Mouse (Mus musculus) kidney, postnatal 0 days (tissue): ENCODE measurements at regions not wholly inside any gene's neighbourhood (a gene's known extent, or its start where the extent isn't known, plus 50 kb on each side); places are given as distances from the start of the nearest gene placed in this dataset.

Source experiments
- ATAC-seq: fragments of 200-750 bp; cut with Nextera tagmentation; replicated peaks from 2 replicates; pipeline ENCODE4 v1.8.0; 2017; ENCODE audit warnings: low read depth, moderate number of reproducible peaks, moderate TSS enrichment, moderate library complexity; ENCODE audit not compliant: low FRiP score
- DNase-seq: peaks from one replicate; pipeline ENCODE4 v3.0.0-alpha.2; 2016; ENCODE audit warnings: low spot score
- H3K27ac ChIP-seq: fragments of 300-500 bp; sonication (generic); 2 replicates; pipeline ENCODE4 v1.5.1; 2014; ENCODE audit warnings: mild to moderate bottlenecking
- H3K27me3 ChIP-seq: fragments of 300-500 bp; sonication (generic); 2 replicates; pipeline ENCODE4 v1.6.1; 2014; ENCODE audit warnings: low read length, mixed read lengths; ENCODE audit not compliant: insufficient read depth
- H3K36me3 ChIP-seq: fragments of 300-500 bp; sonication (generic); 2 replicates; pipeline ENCODE4 v1.6.1; 2014; ENCODE audit warnings: low read length, mixed read lengths; ENCODE audit not compliant: insufficient read depth
- H3K4me1 ChIP-seq: fragments of 300-500 bp; sonication (generic); replicated peaks from 2 replicates; pipeline ENCODE4 v1.6.1; 2014; ENCODE audit warnings: antibody characterized with exemption, low read length, mixed read lengths; ENCODE audit not compliant: insufficient read depth
- H3K4me2 ChIP-seq: fragments of 300-500 bp; sonication (generic); 2 replicates; pipeline ENCODE4 v1.6.1; 2014; ENCODE audit warnings: mild to moderate bottlenecking, low read length, moderate library complexity, mixed read lengths
- H3K4me3 ChIP-seq: fragments of 300-500 bp; sonication (generic); replicated peaks from 2 replicates; pipeline ENCODE4 v1.5.1; 2014; ENCODE audit warnings: low read depth, low read length
- H3K9ac ChIP-seq: fragments of 300-500 bp; sonication (generic); 2 replicates; pipeline ENCODE4 v1.6.1; 2014; ENCODE audit warnings: low read depth, low read length
- H3K9me3 ChIP-seq: fragments of 300-500 bp; sonication (generic); replicated peaks from 2 replicates; pipeline ENCODE4 v1.6.1; 2016; ENCODE audit warnings: low read length, inconsistent platforms, mixed read lengths
- CTCF ChIP-seq: IDR thresholded peaks from 2 replicates; pipeline ENCODE4 v1.5.1; 2016; ENCODE audit warnings: antibody characterized with exemption, low read depth, mild to moderate bottlenecking, moderate library complexity
- WGBS: fragments of 180-500 bp; shearing (Covaris S2); extraction: QIAGEN DNeasy Blood & Tissue Kit; methylation state at CpG from one replicate; pipeline ENCODE4 v1.1.7; 2014; 5-methylcytosine and 5-hydroxymethylcytosine counted together

DNA sequence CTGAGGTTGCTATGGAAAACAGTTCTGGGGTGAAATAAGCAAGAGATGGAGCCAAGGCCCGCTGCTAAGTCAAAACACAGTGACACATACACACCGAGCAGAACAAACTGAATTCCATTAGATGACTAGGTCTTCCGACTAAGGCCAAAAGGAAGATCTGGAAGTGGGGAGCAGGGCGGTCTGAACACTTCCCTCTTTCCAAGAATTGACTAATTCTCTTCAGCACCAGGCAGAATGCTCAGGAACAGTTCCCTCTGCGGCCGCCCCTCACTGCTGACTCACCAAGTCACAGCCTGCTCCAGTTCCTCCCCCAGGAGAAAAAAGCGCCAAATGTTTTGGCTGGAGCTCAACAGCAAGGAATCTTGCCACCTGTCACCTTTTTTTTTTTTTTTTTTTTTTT, 328.9 kb upstream of the Trib2 start:
- Histone ChIP-seq H3K9ac (no peak overlapping the region), H3K36me3 (no peaks in the 10 kb centered on the region), H3K4me3 (no peak overlapping the region), H3K27ac (no peak overlapping the region), H3K4me2 (no peak overlapping the region), H3K27me3 (no peaks in the 10 kb centered on the region), H3K4me1 (no peaks in the 10 kb centered on the region), H3K9me3 (no peaks in the 10 kb centered on the region)
- 73% methylated on average over 7 of the region's 7 CpGs for WGBS
- no peak for TF ChIP-seq CTCF
- no peak for ATAC-seq
- DNase-seq, result no peak

GRCm38 (mm10) chr12:16141193-16141592, 324.5 kb upstream of the Trib2 start:
- Histone ChIP-seq H3K4me1 (no peaks in the 10 kb centered on the region), H3K4me2 (no peak overlapping the region), H3K27me3 (no peaks in the 10 kb centered on the region), H3K9me3 (no peaks in the 10 kb centered on the region), H3K36me3 (no peaks in the 10 kb centered on the region), H3K27ac (no peak overlapping the region), H3K4me3 (no peak overlapping the region), H3K9ac (no peak overlapping the region)
- TF ChIP-seq CTCF, result no peak
- ATAC-seq (no peak), DNase-seq (no peak)
- 74% methylated on average over 4 of the region's 4 CpGs for WGBS

- Histone ChIP-seq H3K4me2 (no peak overlapping the region), H3K27ac (no peak overlapping the region), H3K4me1 (no peaks in the 10 kb centered on the region), H3K4me3 (no peak overlapping the region), H3K36me3 (no peaks in the 10 kb centered on the region), H3K9me3 (no peaks in the 10 kb centered on the region), H3K27me3 (no peaks in the 10 kb centered on the region), H3K9ac (no peak overlapping the region)
- no peak for TF ChIP-seq CTCF
- 66% methylated on average over 5 of the region's 5 CpGs for WGBS
- DNase-seq (no peak), ATAC-seq (no peak)
Measured at GRCm38 (mm10) chr12:16140511-16141110, 323.9 kb upstream of the Trib2 start.

- Histone ChIP-seq H3K36me3 (no peaks in the 10 kb centered on the region), H3K9ac (no peak overlapping the region), H3K9me3 (no peaks in the 10 kb centered on the region), H3K4me3 (no peak overlapping the region), H3K27ac (no peak overlapping the region), H3K4me1 (no peaks in the 10 kb centered on the region), H3K27me3 (no peaks in the 10 kb centered on the region), H3K4me2 (no peak overlapping the region)
- 63% methylated on average over 4 of the region's 4 CpGs for WGBS
- DNase-seq (no peak), ATAC-seq (no peak)
- no peak for TF ChIP-seq CTCF
Measured at GRCm38 (mm10) chr12:16139152-16139551, 322.4 kb upstream of the Trib2 start.

DNA sequence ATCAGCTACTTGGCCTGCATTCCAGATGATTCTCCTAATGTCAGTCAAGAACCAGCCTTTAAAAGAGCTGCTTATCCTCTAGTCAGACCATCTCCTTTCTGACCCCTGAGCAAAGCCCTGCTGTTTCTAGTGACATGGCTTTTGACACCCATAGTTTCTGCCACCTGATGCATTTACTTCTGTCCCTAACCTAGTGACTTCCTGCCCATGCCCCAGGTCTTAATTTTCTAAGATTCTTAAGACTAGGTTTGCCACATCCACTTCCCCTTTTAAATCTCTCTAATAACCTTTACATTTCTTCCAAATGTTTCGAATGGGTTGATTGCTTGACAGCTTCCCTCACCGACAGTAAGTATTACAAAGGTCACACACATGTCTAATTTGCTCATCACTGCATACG, 321.1 kb upstream of the Trib2 start:
- Histone ChIP-seq H3K27ac (no peak overlapping the region), H3K9ac (no peak overlapping the region), H3K4me2 (no peak overlapping the region), H3K36me3 (no peaks in the 10 kb centered on the region), H3K4me1 (no peaks in the 10 kb centered on the region), H3K9me3 (no peaks in the 10 kb centered on the region), H3K4me3 (no peak overlapping the region), H3K27me3 (no peaks in the 10 kb centered on the region)
- WGBS, result 84% methylated on average over 3 of the region's 3 CpGs
- DNase-seq, result no peak
- TF ChIP-seq CTCF, result no peak
- no peak for ATAC-seq

DNA sequence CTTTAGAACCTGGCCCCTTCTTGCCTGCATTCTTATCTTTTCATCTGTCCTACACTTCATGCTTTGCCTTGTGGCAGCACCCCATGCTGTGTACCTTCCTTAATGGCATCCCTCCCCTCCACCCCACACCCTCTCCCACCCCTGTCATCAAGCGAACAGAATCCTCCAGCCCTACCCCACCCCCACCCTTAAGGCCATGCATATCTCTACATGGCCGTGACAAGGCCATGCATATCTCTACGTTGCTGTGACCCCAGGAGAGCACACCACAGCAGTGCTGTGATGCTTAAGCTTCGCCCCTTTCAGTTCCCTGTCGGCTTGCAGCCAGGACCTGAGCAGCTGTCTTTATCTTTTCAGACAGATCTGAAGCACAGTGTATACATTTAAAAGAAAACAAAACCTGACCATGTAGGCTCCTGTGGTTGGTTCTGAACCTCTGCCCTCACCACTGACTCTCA, 319.5 kb upstream of the Trib2 start:
- no peak for TF ChIP-seq CTCF
- Histone ChIP-seq H3K9ac (no peak overlapping the region), H3K4me1 (no peaks in the 10 kb centered on the region), H3K4me3 (no peak overlapping the region), H3K27me3 (no peaks in the 10 kb centered on the region), H3K4me2 (no peak overlapping the region), H3K9me3 (no peaks in the 10 kb centered on the region), H3K27ac (no peak overlapping the region), H3K36me3 (no peaks in the 10 kb centered on the region)
- DNase-seq (no peak), ATAC-seq (no peak)
- 48% methylated on average over 5 of the region's 5 CpGs for WGBS
